Mouse (Mus musculus) limb, embryonic 12.5 days (tissue): Measurements from ENCODE around the gene Mapkapk2. TPM values are rescaled to one million over a fixed set of nuclear protein-coding genes. Genes with fewer than 3 reads are reported as not detected.
A peak's percentile ranks its signal among the peaks of the same experiment; 100 is the strongest.

ENCODE experiments used
- ATAC-seq: fragments of 200-750 bp; cut with Nextera tagmentation; 2 replicates; pipeline ENCODE4 v1.8.0; 2017; ENCODE audit warnings: low read depth, moderate TSS enrichment; ENCODE audit not compliant: insufficient number of reproducible peaks, insufficient read depth, low FRiP score, low TSS enrichment
- H3K27ac ChIP-seq: fragments of 300-500 bp; sonication (generic); 2 replicates; pipeline ENCODE4 v1.5.1; 2016; ENCODE audit warnings: mild to moderate bottlenecking, moderate library complexity
- H3K27me3 ChIP-seq: fragments of 300-500 bp; sonication (generic); 2 replicates; pipeline ENCODE4 v1.6.1; 2016; ENCODE audit warnings: mild to moderate bottlenecking, moderate library complexity
- H3K36me3 ChIP-seq: fragments of 300-500 bp; sonication (generic); 2 replicates; pipeline ENCODE4 v1.6.1; 2016; ENCODE audit warnings: mild to moderate bottlenecking, moderate library complexity
- H3K4me1 ChIP-seq: fragments of 300-500 bp; sonication (generic); replicated peaks from 2 replicates; pipeline ENCODE4 v1.6.1; 2016
- H3K4me2 ChIP-seq: fragments of 300-500 bp; sonication (generic); 2 replicates; pipeline ENCODE4 v1.6.1; 2016; ENCODE audit warnings: mild to moderate bottlenecking, moderate library complexity
- H3K4me3 ChIP-seq: fragments of 300-500 bp; sonication (generic); replicated peaks from 2 replicates; pipeline ENCODE4 v1.5.1; 2016; ENCODE audit warnings: mild to moderate bottlenecking
- H3K9ac ChIP-seq: fragments of 300-500 bp; sonication (generic); replicated peaks from 2 replicates; pipeline ENCODE4 v1.6.1; 2016; ENCODE audit warnings: mild to moderate bottlenecking, moderate library complexity
- H3K9me3 ChIP-seq: fragments of 300-500 bp; sonication (generic); 2 replicates; pipeline ENCODE4 v1.6.1; 2016; ENCODE audit warnings: mild to moderate bottlenecking, moderate library complexity
- WGBS: fragments of 180-500 bp; shearing (Covaris S2); methylation state at CpG from one replicate; pipeline ENCODE4 v1.1.7; 2016; 5-methylcytosine and 5-hydroxymethylcytosine counted together
- polyA plus RNA-seq: library from polyadenylated mRNA; unstranded; fragments of >200 nt; fragmentation: Nextera tagmentation; extraction: Ambion mirVana; gene quantifications from 2 replicates; pipeline ENCODE4 v1.2.1, GENCODE M21; 2016

Gene Mapkapk2
- polyA plus RNA-seq, 1 experiment from 2014 or later = 58.9 TPM

- Histone ChIP-seq H3K9ac (no peak overlapping the region), H3K4me2 (no peak overlapping the region), H3K27ac (no peak overlapping the region), H3K9me3 (no peaks in the 10 kb centered on the region), H3K36me3 (no peaks in the 10 kb centered on the region), H3K27me3 (no peaks in the 10 kb centered on the region), H3K4me3 (no peak overlapping the region), H3K4me1 (peaks cover 83% of the 10 kb centered on the region)
- WGBS = 88% methylated on average over 3 of the region's 3 CpGs
- ATAC-seq = no peak
Measured at GRCm38 (mm10) chr1:131091481-131091880, 6.1 kb downstream of the Mapkapk2 start.

GRCm38 (mm10) chr1:131090877-131091276 is 6.7 kb downstream of the Mapkapk2 start:
- Histone ChIP-seq H3K4me1 (peaks cover 84% of the 10 kb centered on the region), H3K27me3 (no peaks in the 10 kb centered on the region), H3K36me3 (no peaks in the 10 kb centered on the region), H3K9ac (no peak overlapping the region), H3K4me2 (no peak overlapping the region), H3K9me3 (no peaks in the 10 kb centered on the region), H3K27ac (no peak overlapping the region), H3K4me3 (no peak overlapping the region)
- ATAC-seq = no peak
- 78% methylated on average over 4 of the region's 4 CpGs for WGBS

- H3K4me1 ChIP-seq = peaks cover 79% of the 10 kb centered on the region
- H3K4me3 ChIP-seq = no peak overlapping the region
- no peaks in the 10 kb centered on the region for H3K27me3 ChIP-seq
- H3K27ac ChIP-seq = no peak overlapping the region
- H3K4me2 ChIP-seq = no peak overlapping the region
- H3K36me3 ChIP-seq = no peaks in the 10 kb centered on the region
- no peaks in the 10 kb centered on the region for H3K9me3 ChIP-seq
- WGBS = 77% methylated on average over 5 of the region's 5 CpGs
- no peak overlapping the region for H3K9ac ChIP-seq
- no peak for ATAC-seq
Measured at GRCm38 (mm10) chr1:131090261-131090660, 7.4 kb downstream of the Mapkapk2 start.

GRCm38 (mm10) chr1:131089525-131090127 is 8.0 kb downstream of the Mapkapk2 start:
- no peak overlapping the region for H3K4me3 ChIP-seq
- ATAC-seq = no peak

GRCm38 (mm10) chr1:131088547-131088946 is 9.1 kb downstream of the Mapkapk2 start:
- H3K4me2 ChIP-seq = no peak overlapping the region
- no peak for ATAC-seq

More at GRCm38 (mm10) chr1:131089525-131090127, 8.0 kb downstream of the Mapkapk2 start:
- peak overlapping the region; percentile 17; the same call in 1 of the 2 replicates for H3K27ac ChIP-seq
- H3K36me3 ChIP-seq = no peaks in the 10 kb centered on the region
- no peak overlapping the region for H3K4me2 ChIP-seq
- no peaks in the 10 kb centered on the region for H3K9me3 ChIP-seq
- H3K4me1 ChIP-seq = peaks cover 76% of the 10 kb centered on the region
- no peak overlapping the region for H3K9ac ChIP-seq
- H3K27me3 ChIP-seq = no peaks in the 10 kb centered on the region
- WGBS = 79% methylated on average over 2 of the region's 2 CpGs

GRCm38 (mm10) chr1:131086907-131087306 is 10.7 kb downstream of the Mapkapk2 start:
- Histone ChIP-seq H3K9ac (no peak overlapping the region), H3K4me3 (no peak overlapping the region), H3K9me3 (no peaks in the 10 kb centered on the region), H3K36me3 (no peaks in the 10 kb centered on the region), H3K4me1 (peaks cover 73% of the 10 kb centered on the region), H3K4me2 (no peak overlapping the region), H3K27me3 (no peaks in the 10 kb centered on the region), H3K27ac (no peak overlapping the region)
- 63% methylated on average over 7 of the region's 7 CpGs for WGBS
- no peak for ATAC-seq

More at GRCm38 (mm10) chr1:131088547-131088946, 9.1 kb downstream of the Mapkapk2 start:
- H3K9me3 ChIP-seq = no peaks in the 10 kb centered on the region
- no peaks in the 10 kb centered on the region for H3K36me3 ChIP-seq
- no peak overlapping the region for H3K4me3 ChIP-seq
- WGBS = 62% methylated on average over 11 of the region's 11 CpGs
- H3K9ac ChIP-seq = no peak overlapping the region
- H3K27me3 ChIP-seq = no peaks in the 10 kb centered on the region
- H3K27ac ChIP-seq = peak overlapping the region; percentile 7; the same call in 1 of the 2 replicates
- peaks cover 79% of the 10 kb centered on the region for H3K4me1 ChIP-seq

GRCm38 (mm10) chr1:131085957-131086739 is 11.5 kb downstream of the Mapkapk2 start:
- Histone ChIP-seq H3K9ac (no peak overlapping the region), H3K4me2 (no peak overlapping the region), H3K27me3 (no peaks in the 10 kb centered on the region), H3K9me3 (no peaks in the 10 kb centered on the region), H3K27ac (no peak overlapping the region), H3K4me1 (peaks cover 75% of the 10 kb centered on the region), H3K4me3 (no peak overlapping the region), H3K36me3 (no peaks in the 10 kb centered on the region)
- 15% methylated on average over 4 of the region's 4 CpGs for WGBS
- ATAC-seq = no peak

- Histone ChIP-seq H3K4me3 (no peak overlapping the region), H3K4me1 (peaks cover 67% of the 10 kb centered on the region), H3K4me2 (no peak overlapping the region), H3K9me3 (no peaks in the 10 kb centered on the region), H3K36me3 (no peaks in the 10 kb centered on the region), H3K27ac (no peak overlapping the region), H3K27me3 (no peaks in the 10 kb centered on the region), H3K9ac (no peak overlapping the region)
- 84% methylated on average over 3 of the region's 3 CpGs for WGBS
- no peak for ATAC-seq
Measured at GRCm38 (mm10) chr1:131085272-131085671, 12.4 kb downstream of the Mapkapk2 start.

GRCm38 (mm10) chr1:131084289-131084688 is 13.3 kb downstream of the Mapkapk2 start:
- no peak overlapping the region for H3K27ac ChIP-seq
- WGBS = 44% methylated on average over 8 of the region's 8 CpGs

GRCm38 (mm10) chr1:131083609-131084008 is 14.0 kb downstream of the Mapkapk2 start:
- no peak overlapping the region for H3K27ac ChIP-seq
- no peak overlapping the region for H3K4me3 ChIP-seq
- ATAC-seq = no peak
- no peaks in the 10 kb centered on the region for H3K27me3 ChIP-seq
- H3K4me1 ChIP-seq = peaks cover 63% of the 10 kb centered on the region
- H3K9ac ChIP-seq = no peak overlapping the region
- no peaks in the 10 kb centered on the region for H3K9me3 ChIP-seq
- no peak overlapping the region for H3K4me2 ChIP-seq
- 56% methylated on average over 4 of the region's 4 CpGs for WGBS
- H3K36me3 ChIP-seq = no peaks in the 10 kb centered on the region

More at GRCm38 (mm10) chr1:131084289-131084688, 13.3 kb downstream of the Mapkapk2 start:
- ATAC-seq = no peak
- Histone ChIP-seq H3K36me3 (no peaks in the 10 kb centered on the region), H3K27me3 (no peaks in the 10 kb centered on the region), H3K4me3 (no peak overlapping the region), H3K4me2 (no peak overlapping the region), H3K9me3 (no peaks in the 10 kb centered on the region), H3K4me1 (peaks cover 63% of the 10 kb centered on the region), H3K9ac (no peak overlapping the region)

- no peak overlapping the region for H3K9ac ChIP-seq
- no peak overlapping the region for H3K27ac ChIP-seq
- H3K4me2 ChIP-seq = no peak overlapping the region
- H3K4me1 ChIP-seq = peaks cover 61% of the 10 kb centered on the region
- no peaks in the 10 kb centered on the region for H3K36me3 ChIP-seq
- WGBS = 78% methylated on average over 5 of the region's 5 CpGs
- H3K4me3 ChIP-seq = no peak overlapping the region
- H3K27me3 ChIP-seq = no peaks in the 10 kb centered on the region
- ATAC-seq = no peak
- H3K9me3 ChIP-seq = no peaks in the 10 kb centered on the region
Measured at GRCm38 (mm10) chr1:131083122-131083521, 14.5 kb downstream of the Mapkapk2 start.
